Mouse (Mus musculus): ENCODE results near the gene Fhl1. TPM values are rescaled to one million over a fixed set of nuclear protein-coding genes. Genes with fewer than 3 reads are reported as not detected.
A peak's percentile ranks its signal among the peaks of the same experiment; 100 is the strongest.

Fhl1 gene
- polyA plus RNA-seq, 2 experiments, result 8.1 to 11.2 TPM

- TF ChIP-seq EP300 (IDR thresholded peaks at IDR 0.05; ENCODE audit: low read depth), result no peak
- TF ChIP-seq CTCF (IDR thresholded peaks at IDR 0.05; ENCODE audit: low read depth), result no peak
- no peaks in the 10 kb centered on the region for H3K27me3 ChIP-seq (ENCODE audit: control insufficient read depth, insufficient read depth, low read length)
- no peak overlapping the region for H3K4me2 ChIP-seq (ENCODE audit: low read depth)
- no peak overlapping the region for H3K27ac ChIP-seq
- no peaks in the 10 kb centered on the region for H3K36me3 ChIP-seq (replicated peaks; ENCODE audit: control insufficient read depth, insufficient read depth, low read depth)
- ATAC-seq (ENCODE audit: insufficient read depth), result no peak
- no peak for DNase-seq (ENCODE audit: low read depth in 3 of 3, low spot score in 3 of 3)
- no peak overlapping the region for H3K9ac ChIP-seq (replicated peaks)
- no peaks in the 10 kb centered on the region for H3K4me1 ChIP-seq (replicated peaks; ENCODE audit: control insufficient read depth in 2 of 2, insufficient read depth in 2 of 2, low read length in 1 of 2)
- H3K4me3 ChIP-seq (ENCODE audit: insufficient read depth in 1 of 2, low read depth in 2 of 2, low read length in 2 of 2), result no peak overlapping the region
- WGBS (ENCODE audit: insufficient replicate concordance), result 33% methylated on average over 6 of the region's 6 CpGs
- H3K9me3 ChIP-seq (ENCODE audit: control insufficient read depth, low read length), result no peaks in the 10 kb centered on the region
These were observed 104.3 kb downstream of the Fhl1 start for GRCm38 (mm10) chrX:56835842-56836241.

- Histone ChIP-seq H3K27ac (no peak overlapping the region), H3K27me3 (ENCODE audit: control insufficient read depth, insufficient read depth, low read length) (no peaks in the 10 kb centered on the region), H3K4me3 (ENCODE audit: insufficient read depth in 1 of 2, low read depth in 2 of 2, low read length in 2 of 2) (no peak overlapping the region), H3K9me3 (ENCODE audit: control insufficient read depth, low read length) (no peaks in the 10 kb centered on the region), H3K4me1 (replicated peaks; ENCODE audit: control insufficient read depth in 2 of 2, insufficient read depth in 2 of 2, low read length in 1 of 2) (no peaks in the 10 kb centered on the region), H3K4me2 (ENCODE audit: low read depth) (no peak overlapping the region), H3K9ac (replicated peaks) (no peak overlapping the region), H3K36me3 (replicated peaks; ENCODE audit: control insufficient read depth, insufficient read depth, low read depth) (no peaks in the 10 kb centered on the region)
- no peak for TF ChIP-seq EP300 (IDR thresholded peaks at IDR 0.05; ENCODE audit: low read depth)
- TF ChIP-seq CTCF (IDR thresholded peaks at IDR 0.05; ENCODE audit: low read depth), result peak; percentile 70
- peak in 1 of 3 experiments; percentile 1 for DNase-seq (ENCODE audit: low read depth in 3 of 3, low spot score in 3 of 3)
- ATAC-seq (ENCODE audit: insufficient read depth), result no peak
These were observed 107.8 kb downstream of the Fhl1 start for GRCm38 (mm10) chrX:56839369-56839768.

- H3K9me3 ChIP-seq (ENCODE audit: control insufficient read depth, low read length), result no peaks in the 10 kb centered on the region
- no peaks in the 10 kb centered on the region for H3K27me3 ChIP-seq (ENCODE audit: control insufficient read depth, insufficient read depth, low read length)
- DNase-seq (ENCODE audit: low read depth in 3 of 3, low spot score in 3 of 3) (no peak), ATAC-seq (ENCODE audit: insufficient read depth) (no peak)
- WGBS (ENCODE audit: insufficient replicate concordance), result 53% methylated on average over 5 of the region's 5 CpGs
- no peaks in the 10 kb centered on the region for H3K4me1 ChIP-seq (replicated peaks; ENCODE audit: control insufficient read depth in 2 of 2, insufficient read depth in 2 of 2, low read length in 1 of 2)
- no peak overlapping the region for H3K4me2 ChIP-seq (ENCODE audit: low read depth)
- TF ChIP-seq CTCF (IDR thresholded peaks at IDR 0.05; ENCODE audit: low read depth) (no peak), EP300 (IDR thresholded peaks at IDR 0.05; ENCODE audit: low read depth) (no peak)
- no peak overlapping the region for H3K9ac ChIP-seq (replicated peaks)
- no peak overlapping the region for H3K4me3 ChIP-seq (ENCODE audit: insufficient read depth in 1 of 2, low read depth in 2 of 2, low read length in 2 of 2)
- no peak overlapping the region for H3K27ac ChIP-seq
- H3K36me3 ChIP-seq (replicated peaks; ENCODE audit: control insufficient read depth, insufficient read depth, low read depth), result no peaks in the 10 kb centered on the region
These were observed 109.7 kb downstream of the Fhl1 start for GRCm38 (mm10) chrX:56841255-56841654.

Other genes with a start within 250 kb of the Fhl1 start
- gene Gm10477, start 207.0 kb upstream of the Fhl1 start, polyA plus RNA-seq (2012; rRNA removed), result not detected in 2 replicates
- not detected in 2 replicates for gene Gm10477, start 207.0 kb upstream of the Fhl1 start, polyA plus RNA-seq (2014; fragmentation: Nextera tagmentation; extraction: Ambion mirVana)
- 0.04 TPM in 1 of 2 replicates, not detected in the other for gene Gm648, start 182.2 kb upstream of the Fhl1 start, polyA plus RNA-seq (2012; rRNA removed)
- not detected in 2 replicates for gene Gm648, start 182.2 kb upstream of the Fhl1 start, polyA plus RNA-seq (2014; fragmentation: Nextera tagmentation; extraction: Ambion mirVana)
- 3.7 and 5.1 TPM in 2 replicates for gene Mmgt1, start 133.7 kb upstream of the Fhl1 start, polyA plus RNA-seq (2012; rRNA removed)
- gene Mmgt1, start 133.7 kb upstream of the Fhl1 start, polyA plus RNA-seq (2014; fragmentation: Nextera tagmentation; extraction: Ambion mirVana), result 8.5 and 8.7 TPM in 2 replicates
- gene Slc9a6, start 122.0 kb upstream of the Fhl1 start, polyA plus RNA-seq (2012; rRNA removed), result 2.8 and 3.4 TPM in 2 replicates
- gene Slc9a6, start 122.0 kb upstream of the Fhl1 start, polyA plus RNA-seq (2014; fragmentation: Nextera tagmentation; extraction: Ambion mirVana), result 2.5 and 4.0 TPM in 2 replicates
- gene Map7d3, start 90.5 kb downstream of the Fhl1 start, polyA plus RNA-seq (2012; rRNA removed), result 0.02 and 0.15 TPM in 2 replicates
- 0.13 and 0.53 TPM in 2 replicates for gene Map7d3, start 90.5 kb downstream of the Fhl1 start, polyA plus RNA-seq (2014; fragmentation: Nextera tagmentation; extraction: Ambion mirVana)
- gene Adgrg4, start 138.4 kb downstream of the Fhl1 start, polyA plus RNA-seq (2012; rRNA removed), result not detected in 2 replicates
- not detected in 2 replicates for gene Adgrg4, start 138.4 kb downstream of the Fhl1 start, polyA plus RNA-seq (2014; fragmentation: Nextera tagmentation; extraction: Ambion mirVana)